Mouse (Mus musculus) bone marrow macrophage, adult 2 months (primary cell): ENCODE measurements around the gene Plin5.

Source experiments
- CTCF ChIP-seq: IDR thresholded peaks from 2 replicates; pipeline ENCODE4 v1.5.1; 2012; ENCODE audit warnings: low read depth, mild to moderate bottlenecking, low read length, moderate library complexity
- POLR2A ChIP-seq: IDR thresholded peaks from 2 replicates; pipeline ENCODE4 v1.6.1; 2012; ENCODE audit warnings: mild to moderate bottlenecking, low read depth, low read length, borderline replicate concordance

DNA sequence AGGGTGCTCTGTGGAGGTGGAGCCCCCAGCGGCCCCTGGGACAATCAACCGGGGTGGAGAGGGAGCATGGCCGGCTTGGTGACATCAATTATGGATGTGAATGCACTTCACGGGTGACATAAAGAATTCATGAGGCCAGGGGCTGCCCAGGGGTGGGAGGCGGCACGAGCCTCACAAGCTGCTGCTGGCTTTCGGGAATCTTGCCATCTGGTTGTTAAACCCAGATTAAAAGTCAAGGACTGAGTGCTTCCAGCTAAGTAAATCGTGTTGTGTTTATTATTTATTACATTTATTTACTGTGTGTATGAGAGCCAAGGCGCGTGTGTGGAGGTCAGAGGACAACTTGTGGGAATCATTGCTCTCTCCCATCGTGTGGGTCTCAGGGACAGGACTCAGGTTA is 48.3 kb upstream of the Plin5 start:
- TF ChIP-seq CTCF, result no peak
- TF ChIP-seq POLR2A, result no peak
